Mouse (Mus musculus) ES-Bruce4 (cell line): ENCODE results near the gene Kxd1.

Source experiments
- CTCF ChIP-seq: IDR thresholded peaks from one replicate; pipeline ENCODE4 v1.8.1; 2011; ENCODE audit warnings: low read depth, low read length
- POLR2A ChIP-seq: IDR thresholded peaks from one replicate; pipeline ENCODE4 v1.8.1; 2011; ENCODE audit warnings: low read length; ENCODE audit not compliant: insufficient read depth

- no peak for TF ChIP-seq POLR2A
- TF ChIP-seq CTCF = no peak
These were observed 7.9 kb upstream of the Kxd1 start for GRCm38 (mm10) chr8:70535701-70536100.
